Mouse (Mus musculus): Measurements from ENCODE around the gene Igfbp6.

GRCm38 (mm10) chr15:102106754-102107456, 37.3 kb upstream of the Igfbp6 start:
- TF ChIP-seq CTCF (IDR thresholded peaks at IDR 0.05; ENCODE audit: insufficient read depth, low read depth, low read length) (no peak), POLR2A (IDR thresholded peaks at IDR 0.05; ENCODE audit: insufficient read depth, low read depth, low read length) (no peak)

All from olfactory bulb, adult 2 months (tissue).